Mouse (Mus musculus) brain, embryonic 14.5 days (tissue): ENCODE data around the gene Vps54. TPM values are rescaled to one million over a fixed set of nuclear protein-coding genes. Genes with fewer than 3 reads are reported as not detected.

Source experiments
- DNase-seq: peaks from one replicate; pipeline ENCODE4 v3.0.0-alpha.2; 2011; ENCODE audit warnings: low read depth
- CTCF ChIP-seq: fragments of 200-500 bp; IDR thresholded peaks from 2 replicates; pipeline ENCODE4 v1.5.1; 2012; ENCODE audit warnings: inconsistent platforms, mild to moderate bottlenecking, moderate library complexity, borderline replicate concordance; ENCODE audit not compliant: insufficient read depth, insufficient read length; ENCODE audit errors: extremely low read depth
- POLR2A ChIP-seq: fragments of 200-500 bp; IDR thresholded peaks from 2 replicates; pipeline ENCODE4 v1.6.1; 2012; ENCODE audit warnings: mild to moderate bottlenecking, inconsistent platforms, borderline replicate concordance; ENCODE audit not compliant: poor library complexity, insufficient read depth, insufficient read length, severe bottlenecking; ENCODE audit errors: extremely low read depth
- polyA plus RNA-seq: library from polyadenylated mRNA; depleted of rRNA; stranded (reverse); fragments of >200 nt; gene quantifications from 2 replicates; pipeline ENCODE4 v1.2.3, GENCODE M21; 2012; rRNA removed

Gene Vps54
- polyA plus RNA-seq, 1 experiment: 27.2 TPM

GRCm38 (mm10) chr11:21369248-21370016, 130.4 kb downstream of the Vps54 start:
- DNase-seq: peak; percentile 13
- no peak for TF ChIP-seq POLR2A
- TF ChIP-seq CTCF: no peak

GRCm38 (mm10) chr11:21370399-21371121, 131.5 kb downstream of the Vps54 start:
- no peak for TF ChIP-seq POLR2A
- TF ChIP-seq CTCF: no peak
- DNase-seq: peak; percentile 91

Other genes with a start within 250 kb of the Vps54 start
- gene Peli1, start 148.0 kb upstream of the Vps54 start, polyA plus RNA-seq: 69.2 and 73.6 TPM in 2 replicates
- gene Ugp2, start 131.9 kb downstream of the Vps54 start, polyA plus RNA-seq: 23.2 and 29.0 TPM in 2 replicates